Mouse (Mus musculus) left cerebral cortex, adult 2 months (tissue): ENCODE results near the gene Tmem161b. TPM values are rescaled to one million over a fixed set of nuclear protein-coding genes. Genes with fewer than 3 reads are reported as not detected.
A peak's percentile ranks its signal among the peaks of the same experiment; 100 is the strongest.
"Not testable (repeated sequence)": the region's sequence is repeated elsewhere in the genome, so short reads cannot be mapped to it uniquely, and the experiment has no call there.

ENCODE experiments used
- DNase-seq, 2 experiments: peaks; one replicate each; pipeline ENCODE4 v3.0.0; 2021 to 2022; ENCODE audit warnings: low spot score in 2 of 2, mixed read lengths in 1 of 2; ENCODE audit errors: extremely low spot score in 1 of 2
- H3K27ac ChIP-seq: fragments of 200-600 bp; 2 replicates; pipeline ENCODE4 v1.8.1; 2022
- H3K4me3 ChIP-seq: fragments of 200-600 bp; 2 replicates; pipeline ENCODE4 v1.8.1; 2022
- CTCF ChIP-seq: fragments of 200-600 bp; IDR thresholded peaks from 2 replicates; pipeline ENCODE4 v1.8.1; 2022; ENCODE audit warnings: antibody characterized with exemption, mild to moderate bottlenecking, moderate library complexity
- intact Hi-C: fragments of 180-260 bp; cut with DNase I; formaldehyde crosslinking; loops from one replicate; pipeline ENCODE4 v1.15.1; 2025
- long read RNA-seq, 2 experiments: library from polyadenylated mRNA; stranded (forward); transcript quantifications; one replicate each; pipeline ENCODE4 v2.0.0; 2021; ENCODE audit warnings: borderline mapping rate in 2 of 2
- total RNA-seq, 2 experiments: library from RNA; stranded (reverse); gene quantifications; 2 replicates each; pipeline ENCODE4 v1.2.3; 2021

Tmem161b gene
- total RNA-seq, result 10 to 100 TPM; 25.6 to 33.9 TPM
- long read RNA-seq, experiment 1, transcript Tmem161b-201 (12 exons, 2,857 nt), result major isoform, 11 of 20 reads
- long read RNA-seq, experiment 1, partial matches to known transcripts, result 1 of 20 reads
- long read RNA-seq, experiment 1, other reads (novel, unspliced or antisense), result 8 of 20 reads
- long read RNA-seq, experiment 2, transcript Tmem161b-201 (12 exons, 2,857 nt), result major isoform, 6 of 13 reads
- long read RNA-seq, experiment 2, partial matches to known transcripts, result 1 of 13 reads
- long read RNA-seq, experiment 2, other reads (novel, unspliced or antisense), result 4 of 13 reads

DNA sequence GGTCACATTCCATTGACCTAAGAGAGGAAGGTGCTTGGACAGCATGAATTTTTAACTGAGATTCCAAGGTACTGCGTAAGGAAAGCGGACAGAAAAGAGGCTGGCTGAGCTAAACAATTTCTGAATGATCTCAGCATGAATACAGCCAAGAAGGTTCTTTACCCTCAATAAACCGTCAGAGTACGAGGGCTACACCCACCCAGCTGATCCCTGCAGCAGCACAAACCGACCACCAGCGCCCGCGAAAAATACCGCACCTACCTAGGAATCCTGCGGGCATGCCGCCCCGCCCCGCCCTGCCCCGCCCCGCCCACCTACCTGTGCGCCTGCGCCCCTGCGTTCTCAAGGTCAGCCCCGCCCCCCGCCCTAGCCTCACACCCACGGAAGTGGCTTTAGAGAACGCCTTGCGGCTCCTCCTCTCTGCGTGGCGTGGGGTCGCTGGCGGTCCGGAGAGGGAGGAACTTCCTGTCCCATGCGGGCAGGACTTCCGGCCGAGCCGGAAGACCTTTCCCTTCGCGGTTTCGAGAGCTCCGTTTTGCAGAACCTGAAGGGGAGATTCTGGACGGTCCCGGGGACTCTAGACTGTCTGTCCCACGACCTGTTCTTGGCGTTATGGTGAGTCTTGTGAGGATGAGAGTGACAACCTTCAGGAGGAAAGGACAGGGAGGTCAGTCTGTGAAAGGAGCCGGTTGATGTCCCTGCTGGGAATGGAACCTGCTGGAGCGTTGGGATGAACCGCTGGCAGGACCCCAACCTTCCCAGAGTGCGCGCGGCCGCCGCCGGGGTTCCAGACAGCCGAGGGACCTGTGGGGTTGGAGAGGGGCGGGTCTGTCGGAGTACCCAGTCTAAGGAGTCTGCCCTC, at the start of gene Tmem161b:
Gene Tmem161b (plus strand): TSS at position 477 of the 862 bp plus-strand sequence.
- DNase-seq, result peak; percentile 89
- H3K27ac ChIP-seq, result peak within 1 kb of the TSS; percentile 80
- intact Hi-C loops, result loop anchor here (2.0 to 10.0 kb wide), 7 partner anchors 123 to 540 kb away; no protein-coding TSS in a partner anchor
- TF ChIP-seq CTCF, result no peak; the same call in 1 of the 2 replicates
- H3K4me3 ChIP-seq, result peak within 1 kb of the TSS; percentile 78

DNA sequence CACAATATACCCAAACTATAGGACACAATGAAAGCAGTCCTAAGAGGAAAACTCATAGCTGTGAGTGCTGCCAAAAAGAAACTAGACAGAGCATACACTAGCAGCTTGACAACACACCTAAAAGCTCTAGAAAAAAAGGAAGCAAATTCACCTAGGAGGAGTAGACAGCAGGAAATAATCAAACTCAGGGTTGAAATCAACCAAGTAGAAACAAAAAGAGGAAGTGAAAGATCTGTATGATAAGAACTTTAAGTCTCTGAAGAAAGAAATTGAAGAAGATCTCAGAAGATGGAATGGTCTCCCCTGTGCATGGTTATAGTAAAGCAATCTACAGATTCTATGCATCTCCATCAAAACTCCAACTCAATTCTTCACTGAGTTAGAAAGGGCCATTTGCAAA, 36.3 kb upstream of the Tmem161b start:
- DNase-seq, intact Hi-C loops, H3K4me3 ChIP-seq, H3K27ac ChIP-seq: not testable (repeated sequence)

- no peak overlapping the region for H3K4me3 ChIP-seq
- DNase-seq, result no peak
- no peak for TF ChIP-seq CTCF
- intact Hi-C loops, result no loop called here
- H3K27ac ChIP-seq, result no peak overlapping the region
These were observed 29.4 kb upstream of the Tmem161b start for GRCm38 (mm10) chr13:84192723-84193122.

DNA sequence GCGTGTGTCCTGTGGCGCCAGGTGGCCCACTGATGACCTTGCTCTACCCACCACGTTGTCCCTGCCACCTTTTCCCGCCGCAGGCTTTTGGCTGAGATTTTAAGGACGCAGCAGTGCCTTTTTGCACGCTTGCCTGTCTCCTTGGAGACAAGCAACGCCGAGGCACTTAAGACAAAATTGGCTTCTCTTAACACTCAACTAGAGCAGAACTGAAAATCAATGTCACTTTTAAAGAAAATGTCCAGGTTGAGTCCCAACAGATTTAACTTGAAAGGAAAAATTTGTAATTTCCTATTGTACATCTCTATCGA, 541 bp downstream of the Tmem161b start:
- intact Hi-C loops, result loop anchor here (2.0 to 10.0 kb wide), 7 partner anchors 122 to 540 kb away; no protein-coding TSS in a partner anchor
- DNase-seq, result no peak
- TF ChIP-seq CTCF, result no peak
- Histone ChIP-seq H3K27ac (peak overlapping the region; percentile 79), H3K4me3 (peak overlapping the region; percentile 78)

DNA sequence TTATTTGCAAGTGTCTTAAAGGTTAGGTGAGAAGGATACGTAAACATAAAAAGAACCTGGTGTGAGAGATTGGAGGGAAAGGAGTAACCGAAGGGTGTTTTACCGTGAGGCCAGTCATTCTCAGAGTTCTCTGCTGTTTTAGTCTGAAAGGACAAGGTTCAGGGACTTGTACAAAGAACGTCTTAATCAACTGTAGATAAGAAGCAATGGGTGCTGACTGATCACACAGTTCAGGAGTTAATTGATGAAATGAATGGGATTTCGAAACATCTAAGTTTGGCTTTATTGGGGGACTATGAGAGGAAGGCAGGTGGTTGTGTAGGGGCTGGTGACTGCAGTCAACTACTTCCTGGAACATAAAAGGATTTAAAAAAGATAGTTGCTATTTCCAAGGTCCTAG, 922 bp downstream of the Tmem161b start:
- no peak overlapping the region for H3K27ac ChIP-seq
- intact Hi-C loops, result loop anchor here (2.0 to 10.0 kb wide), 7 partner anchors 122 to 539 kb away; no protein-coding TSS in a partner anchor
- no peak for DNase-seq

GRCm38 (mm10) chr13:84234019-84234418, 11.9 kb downstream of the Tmem161b start:
- TF ChIP-seq CTCF, result no peak
- DNase-seq, result no peak
- intact Hi-C loops, result no loop called here
- Histone ChIP-seq H3K27ac (no peak overlapping the region), H3K4me3 (no peak overlapping the region)

More for the DNA sequence above, 922 bp downstream of the Tmem161b start:
- peak overlapping the region; percentile 78 for H3K4me3 ChIP-seq
- TF ChIP-seq CTCF, result no peak

DNA sequence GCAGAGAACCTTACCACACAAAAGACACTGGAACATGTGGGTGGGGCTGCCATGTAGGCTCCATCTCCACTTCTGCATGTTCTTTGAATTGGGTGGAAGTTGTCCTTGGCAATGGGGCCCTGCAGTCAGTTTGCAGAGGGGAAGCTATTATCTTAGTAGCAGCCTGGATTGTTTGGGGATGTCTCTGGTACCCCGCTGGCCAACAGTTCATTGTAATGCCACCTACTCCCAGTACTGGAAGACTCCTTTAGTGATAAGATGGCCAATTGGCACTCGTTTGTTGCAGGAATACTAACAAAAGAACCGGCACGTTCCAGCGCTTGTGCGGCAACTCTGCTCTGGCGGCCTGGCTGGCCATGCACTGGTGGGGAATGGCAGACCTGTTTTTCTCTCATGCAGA, 14.7 kb downstream of the Tmem161b start:
- TF ChIP-seq CTCF, result no peak
- Histone ChIP-seq H3K27ac (no peak overlapping the region), H3K4me3 (no peak overlapping the region)
- DNase-seq, result no peak
- intact Hi-C loops, result no loop called here

GRCm38 (mm10) chr13:84238184-84238583, 16.1 kb downstream of the Tmem161b start:
- Histone ChIP-seq H3K4me3 (no peak overlapping the region), H3K27ac (no peak overlapping the region)
- no peak for TF ChIP-seq CTCF
- no peak for DNase-seq
- intact Hi-C loops, result no loop called here

GRCm38 (mm10) chr13:84248065-84248464, 26.0 kb downstream of the Tmem161b start:
- Histone ChIP-seq H3K27ac (no peak overlapping the region), H3K4me3 (no peak overlapping the region)
- no peak for TF ChIP-seq CTCF
- intact Hi-C loops, result no loop called here
- no peak for DNase-seq

DNA sequence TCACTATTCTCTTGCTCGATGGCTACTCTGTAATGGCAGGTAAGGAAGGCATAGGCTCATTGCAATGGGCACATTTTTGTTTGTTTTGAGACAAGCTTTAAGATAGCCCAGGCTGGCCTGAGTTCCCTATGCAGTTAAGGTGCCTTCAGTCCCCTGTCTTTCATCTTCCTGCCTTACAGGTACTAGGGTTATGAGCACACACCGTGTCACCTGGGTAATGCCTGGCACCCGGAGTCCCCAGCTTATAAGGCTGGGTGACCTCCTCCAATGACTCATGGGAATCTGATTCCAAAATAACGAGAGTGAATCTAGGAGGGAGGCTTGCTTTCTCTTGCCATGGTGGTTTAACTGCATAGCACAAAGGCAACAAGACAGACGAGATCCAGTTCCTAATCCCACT, 29.2 kb downstream of the Tmem161b start:
- Histone ChIP-seq H3K27ac (no peak overlapping the region), H3K4me3 (no peak overlapping the region)
- DNase-seq, result no peak
- intact Hi-C loops, result no loop called here
- no peak for TF ChIP-seq CTCF

- H3K4me3 ChIP-seq, result no peak overlapping the region
- no peak overlapping the region for H3K27ac ChIP-seq
- no peak for TF ChIP-seq CTCF
- DNase-seq, result no peak
- intact Hi-C loops, result no loop called here
These were observed 33.0 kb downstream of the Tmem161b start for GRCm38 (mm10) chr13:84255047-84255446.

GRCm38 (mm10) chr13:84264418-84264817, 42.3 kb downstream of the Tmem161b start:
- H3K27ac ChIP-seq, H3K4me3 ChIP-seq, DNase-seq, intact Hi-C loops: not testable (repeated sequence)
